Mouse (Mus musculus) thymus, postnatal 25 days (tissue): ENCODE results near the gene Hs3st5.
"Not testable (repeated sequence)": the region's sequence is repeated elsewhere in the genome, so short reads cannot be mapped to it uniquely, and the experiment has no call there.

ENCODE experiments used
- DNase-seq: peaks from one replicate; pipeline ENCODE4 v3.0.0; 2022

Hs3st5 gene

DNA sequence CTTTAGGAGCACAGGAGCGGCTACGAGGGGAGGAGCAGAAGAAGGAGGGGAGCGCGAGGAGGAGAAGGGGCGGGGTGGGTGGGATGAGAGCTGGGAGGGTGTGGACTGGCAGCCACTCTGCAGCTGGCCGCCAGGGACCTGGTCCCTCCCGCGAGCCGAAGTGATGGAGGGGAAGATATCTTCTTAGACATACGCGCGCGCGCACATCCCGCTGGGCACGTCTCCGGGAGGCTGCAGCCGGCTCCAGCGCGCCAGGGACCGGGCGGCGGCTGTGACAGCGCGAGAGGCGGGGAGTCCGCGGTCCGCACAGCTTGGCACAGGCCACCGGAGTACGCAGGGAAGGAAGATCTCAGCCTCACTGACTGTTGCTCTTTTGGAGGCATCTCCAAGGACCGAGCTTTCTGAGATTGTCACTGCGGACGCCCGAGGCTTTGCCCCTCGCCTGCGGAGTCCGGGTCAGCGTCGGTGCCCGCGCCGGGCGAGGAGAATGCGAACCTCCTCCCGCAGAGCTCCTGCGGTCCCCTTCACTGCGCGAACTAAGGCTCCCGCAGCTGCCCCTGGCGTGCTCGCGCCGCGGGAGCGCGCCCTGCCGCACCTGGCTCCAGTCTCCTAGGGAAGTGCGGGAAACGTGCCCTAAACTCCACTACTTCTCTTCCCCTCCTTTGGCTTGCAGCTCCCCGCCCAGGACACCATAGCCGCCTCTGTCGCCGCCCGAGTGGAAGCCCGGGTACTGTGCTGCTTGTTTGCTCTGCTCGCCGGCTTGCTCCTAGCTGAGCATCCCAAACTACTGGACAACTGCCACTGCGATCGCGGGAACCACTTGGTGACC, at the start of gene Hs3st5:
TSS of gene Hs3st5 (plus strand) at position 88 of the 829 bp plus-strand sequence.
- no peak for DNase-seq

DNA sequence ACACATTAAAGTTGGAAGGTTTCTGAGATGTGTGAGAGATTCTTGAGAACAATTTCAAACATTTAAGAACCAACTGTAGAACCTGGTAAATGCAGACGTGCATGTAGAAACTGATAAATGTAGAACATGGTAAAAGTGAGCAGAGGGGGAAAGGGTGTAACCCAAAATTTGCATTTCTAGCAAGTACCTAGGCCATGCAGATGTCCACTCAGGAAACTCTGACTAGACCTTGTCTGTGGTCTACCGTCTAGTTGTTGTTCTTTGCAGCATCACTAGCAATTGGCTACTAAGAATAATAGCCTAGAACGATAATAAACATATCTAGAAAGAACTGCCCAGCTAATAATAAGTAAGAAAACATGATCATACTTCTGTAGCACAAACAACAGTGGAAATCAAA, 38.0 kb upstream of the Hs3st5 start:
- DNase-seq: no peak

DNA sequence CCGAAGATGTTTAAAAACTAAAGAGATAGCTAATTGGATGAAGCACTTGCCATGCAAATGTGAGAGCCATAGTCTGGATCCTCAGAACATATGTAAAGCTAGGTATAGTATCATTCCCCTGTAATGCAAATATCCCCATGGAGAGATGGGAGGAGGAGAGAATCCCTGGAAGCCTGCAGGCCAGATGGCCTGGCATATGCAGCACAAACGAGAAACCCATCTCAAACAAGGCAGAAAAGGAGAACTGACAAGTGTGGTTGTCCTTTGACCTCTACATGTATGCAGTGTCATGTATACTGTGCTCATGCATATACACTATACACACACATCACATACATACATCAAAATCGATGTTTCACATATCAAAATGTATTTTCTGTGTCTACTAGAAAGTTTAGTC, 35.5 kb upstream of the Hs3st5 start:
- no peak for DNase-seq

DNA sequence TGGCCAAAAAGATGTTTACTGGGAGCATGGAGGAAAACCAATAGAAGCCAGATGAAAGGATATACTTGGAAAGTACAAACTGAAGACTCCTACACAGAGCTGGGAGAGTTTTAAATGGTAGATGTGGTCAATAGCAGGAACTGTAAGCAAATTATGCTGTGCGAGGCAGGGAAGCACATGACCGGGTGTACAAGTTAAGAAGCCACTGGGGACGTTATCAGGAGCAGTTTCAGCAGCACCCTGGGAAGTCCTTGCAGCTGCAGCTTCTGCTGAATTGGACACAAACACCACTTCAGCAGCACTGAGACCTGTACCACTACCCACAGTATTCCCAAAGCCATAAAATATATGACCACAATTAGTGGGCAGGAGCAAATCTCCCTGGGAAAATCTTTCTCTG, 31.8 kb upstream of the Hs3st5 start:
- no peak for DNase-seq

DNA sequence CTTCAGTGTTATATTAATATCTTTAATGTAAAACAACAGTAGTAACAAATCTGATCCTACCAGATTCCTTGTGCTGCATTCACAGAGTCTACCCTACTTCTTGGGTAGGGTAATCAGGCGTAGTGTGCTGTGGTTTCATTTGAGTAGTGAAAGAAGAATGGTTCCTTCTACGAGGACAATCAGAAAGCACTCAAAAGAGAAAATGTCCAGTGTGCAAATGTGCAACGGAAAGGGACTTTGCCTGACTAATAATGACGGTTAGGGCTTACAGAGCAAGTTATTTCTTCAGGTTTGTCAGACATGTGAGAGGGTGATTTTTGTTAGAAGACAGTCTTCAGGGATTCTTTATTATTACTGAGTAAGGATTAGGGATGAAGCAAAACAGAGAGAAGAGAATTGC, 29.1 kb upstream of the Hs3st5 start:
- no peak for DNase-seq

DNA sequence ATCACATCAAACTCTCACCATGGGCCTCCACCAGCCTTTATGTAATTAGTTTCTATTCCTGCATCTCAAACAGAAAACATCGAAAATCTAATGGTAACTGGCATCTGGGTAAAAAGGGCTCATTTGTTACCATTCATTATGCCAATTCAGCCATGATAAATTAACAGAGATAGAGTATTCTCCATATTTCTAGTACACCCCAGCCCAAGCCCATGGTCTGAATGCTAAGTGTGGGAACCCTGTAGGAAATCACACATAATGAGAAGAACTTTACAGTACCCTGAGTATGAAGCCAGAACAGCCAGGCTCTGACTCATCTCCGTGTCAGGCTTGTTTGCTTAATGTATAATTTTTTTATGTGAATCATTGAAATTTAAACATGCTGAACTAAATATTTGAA, 23.3 kb upstream of the Hs3st5 start:
- no peak for DNase-seq

DNA sequence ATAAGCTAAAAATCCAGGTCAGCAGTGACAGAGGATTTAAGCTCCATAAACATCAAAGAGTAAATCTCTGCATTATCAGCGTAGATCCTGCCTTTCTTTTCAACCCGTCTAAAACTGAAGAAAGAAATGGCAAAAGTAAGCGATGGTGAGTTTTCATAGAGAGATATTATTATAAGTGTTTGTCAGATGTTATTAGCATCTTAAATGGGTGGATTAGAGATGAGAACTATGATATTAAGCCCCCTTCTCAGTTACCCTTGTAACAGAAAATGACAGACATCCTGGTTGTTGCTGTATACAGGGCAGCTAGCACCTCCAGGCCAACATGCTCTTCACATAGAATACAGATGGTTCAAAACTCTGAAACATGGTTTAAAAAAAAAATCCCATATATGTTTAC, 22.6 kb upstream of the Hs3st5 start:
- no peak for DNase-seq

DNA sequence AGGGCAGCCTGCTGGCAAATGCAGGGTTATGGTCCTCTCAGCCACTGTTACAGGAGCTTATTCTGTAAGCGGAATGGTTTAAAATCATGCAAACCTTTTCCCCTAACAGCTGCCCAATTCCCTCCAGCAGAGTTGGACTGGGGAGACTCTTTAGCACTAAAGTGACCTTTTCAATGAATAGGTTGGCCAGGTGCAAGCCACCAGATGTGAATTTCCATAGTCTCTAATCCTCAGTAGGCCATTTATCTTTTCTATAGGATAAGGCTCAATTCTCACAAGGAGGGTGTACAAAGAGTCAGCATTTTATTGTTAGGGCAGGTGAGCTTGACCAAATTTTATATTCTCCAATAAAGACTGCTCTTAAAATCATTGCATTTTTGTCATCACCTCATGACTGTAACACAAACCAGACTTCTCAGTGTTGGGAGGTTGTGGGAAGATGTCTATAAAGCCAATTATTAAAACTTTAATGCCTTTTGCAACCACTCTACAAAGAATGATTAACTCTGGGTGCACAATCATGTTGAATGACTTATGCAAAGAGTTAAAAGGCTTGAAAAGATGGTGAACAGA, 21.8 kb upstream of the Hs3st5 start:
- no peak for DNase-seq

DNA sequence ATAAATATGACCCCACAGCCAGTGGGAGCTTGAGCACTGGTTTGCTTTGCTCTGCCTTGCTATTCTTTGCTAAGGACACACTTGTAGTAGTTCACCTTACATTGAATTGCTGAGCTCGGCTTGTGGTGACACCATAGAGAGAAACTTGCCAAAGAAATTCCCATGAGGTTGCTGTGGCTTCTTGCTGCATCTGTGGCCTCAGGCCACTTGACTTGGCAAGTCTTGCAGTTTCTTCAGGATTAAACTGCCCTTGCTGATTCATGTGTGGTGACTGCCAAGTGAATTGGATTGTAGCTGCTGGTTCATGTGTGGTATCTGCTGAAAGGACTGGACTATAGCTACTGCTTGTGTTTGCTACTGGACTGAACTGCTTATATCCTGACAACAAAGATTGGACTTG, 13.0 kb upstream of the Hs3st5 start:
- no peak for DNase-seq

DNA sequence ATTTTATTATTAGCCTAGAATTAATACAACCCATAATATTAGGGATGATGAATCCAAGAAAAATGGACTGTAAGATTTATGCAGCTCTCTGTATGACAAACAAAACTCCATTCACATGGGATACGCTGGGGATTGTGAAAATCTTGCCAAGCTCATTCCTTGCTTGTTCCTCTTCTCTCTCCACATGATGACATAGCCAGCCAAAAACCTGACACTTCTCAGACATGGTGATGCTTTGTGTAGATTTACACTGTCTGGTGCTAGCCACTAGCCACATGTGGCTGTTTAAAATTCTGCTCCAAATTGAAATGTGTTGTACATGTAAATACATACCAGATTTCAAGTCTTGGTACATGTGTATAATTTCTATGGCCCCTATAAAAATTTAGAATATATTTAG, 6.9 kb upstream of the Hs3st5 start:
- no peak for DNase-seq

DNA sequence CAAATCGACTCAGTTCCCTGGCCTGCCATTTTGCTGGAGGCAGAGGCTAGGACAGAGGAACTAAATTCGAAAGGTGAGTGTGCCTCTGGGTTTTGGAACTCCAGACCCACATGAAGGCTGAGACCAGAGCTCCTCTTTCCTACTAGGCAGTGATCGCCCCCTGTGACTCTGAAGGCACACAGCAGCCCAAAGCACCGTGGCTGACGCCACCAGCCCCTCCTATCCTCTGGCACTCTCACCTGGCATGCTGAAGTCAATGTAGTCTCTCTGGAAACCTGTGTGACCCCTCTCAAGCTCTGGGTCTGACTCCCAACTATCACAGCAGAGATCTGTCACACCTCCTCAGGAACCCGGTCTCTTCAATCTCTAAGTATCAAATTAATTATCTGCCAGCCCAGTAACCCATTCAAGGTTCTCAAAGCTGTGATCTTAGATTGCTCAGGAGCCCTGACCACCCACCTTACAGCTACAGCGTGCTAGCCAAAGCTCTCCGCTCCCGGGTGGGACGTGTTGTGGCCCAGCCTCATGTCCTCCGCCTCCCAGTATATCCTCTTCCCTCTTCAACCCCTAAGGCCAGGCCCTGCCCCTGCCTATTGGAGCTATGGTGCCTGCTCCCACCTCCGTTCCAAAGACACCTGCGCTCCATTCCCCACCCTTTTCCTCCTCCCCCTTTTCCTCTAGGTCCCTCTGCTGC, 434 bp upstream of the Hs3st5 start:
- no peak for DNase-seq

DNA sequence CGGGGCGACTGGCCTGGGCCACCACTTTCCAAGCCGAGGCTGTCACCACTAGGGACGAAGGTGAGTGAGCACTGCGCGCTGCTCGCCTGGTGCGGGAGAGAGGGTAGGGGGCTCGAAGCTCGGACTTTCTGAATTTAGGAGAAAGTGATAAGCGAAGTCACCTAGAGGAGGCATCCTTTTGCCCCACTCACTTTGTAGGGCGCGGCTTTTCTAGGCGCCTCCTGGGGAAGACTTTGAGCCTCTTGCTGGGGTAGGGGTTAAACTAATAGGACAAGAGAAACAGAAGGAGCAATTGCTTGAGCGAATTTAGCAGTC, 899 bp downstream of the Hs3st5 start:
- DNase-seq: no peak

DNA sequence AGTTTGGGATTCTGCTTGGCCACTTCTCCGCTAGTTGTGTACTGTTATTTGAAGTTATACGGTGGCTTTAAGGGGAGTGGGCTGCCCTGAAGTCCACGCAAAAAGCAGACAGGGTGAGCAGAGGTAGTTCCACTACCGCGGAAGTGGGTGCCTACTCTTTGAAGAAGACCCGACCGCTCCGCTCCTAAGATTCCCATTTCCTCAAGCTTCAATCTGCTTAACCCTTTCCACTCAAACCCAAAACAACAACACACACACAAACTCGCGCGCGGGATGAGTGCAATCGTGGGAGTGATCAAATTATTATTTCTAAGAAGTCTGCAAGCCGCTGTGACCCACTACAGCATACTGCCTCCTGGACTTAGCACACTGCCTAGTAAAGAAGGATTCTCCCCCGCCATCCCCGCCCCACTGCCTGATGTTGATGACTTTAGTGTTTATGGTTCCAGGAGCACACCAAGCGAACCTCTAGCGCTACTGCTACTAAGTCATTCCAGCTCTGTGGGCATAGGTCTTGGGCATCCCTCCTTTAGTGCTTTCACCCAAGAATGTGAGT, 1.5 kb downstream of the Hs3st5 start:
- no peak for DNase-seq

DNA sequence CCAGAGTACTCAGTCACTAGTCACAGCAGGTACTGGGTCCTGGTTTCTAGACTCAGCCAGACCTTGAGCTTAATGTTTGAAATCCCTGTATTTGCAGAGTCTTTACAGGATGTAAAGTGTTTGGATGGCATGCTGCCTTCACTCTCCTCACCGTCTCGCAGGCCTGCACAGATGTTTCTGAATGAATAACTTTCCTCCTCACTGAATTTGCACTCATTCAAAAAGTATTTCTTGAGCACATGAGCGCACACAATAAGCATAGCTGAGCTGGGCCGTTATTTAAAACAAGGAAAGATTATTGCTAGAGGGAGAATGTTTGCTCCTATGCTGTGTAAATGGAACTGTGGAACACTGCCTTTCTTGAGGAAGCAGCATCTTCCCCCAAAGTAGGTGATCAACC, 2.9 kb downstream of the Hs3st5 start:
- no peak for DNase-seq

DNA sequence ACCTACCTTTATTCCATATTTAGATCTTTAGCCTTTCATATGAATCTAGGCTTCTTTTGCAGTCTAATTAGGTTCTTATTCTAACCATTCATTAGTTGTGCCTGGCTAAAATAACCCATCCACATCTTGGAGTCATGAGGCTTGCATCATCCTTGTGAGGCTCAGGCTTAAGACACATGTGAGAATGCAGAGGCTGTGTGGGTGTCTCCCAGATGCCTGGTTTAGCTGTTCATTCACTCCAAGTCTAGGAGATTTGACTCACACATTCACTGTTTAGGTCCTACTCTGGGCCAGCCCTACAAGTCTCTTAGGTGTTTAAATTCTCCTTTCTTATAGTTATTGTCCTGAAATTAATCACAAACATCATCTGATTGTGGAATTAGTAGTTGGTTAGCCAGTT, 17.3 kb downstream of the Hs3st5 start:
- no peak for DNase-seq

DNA sequence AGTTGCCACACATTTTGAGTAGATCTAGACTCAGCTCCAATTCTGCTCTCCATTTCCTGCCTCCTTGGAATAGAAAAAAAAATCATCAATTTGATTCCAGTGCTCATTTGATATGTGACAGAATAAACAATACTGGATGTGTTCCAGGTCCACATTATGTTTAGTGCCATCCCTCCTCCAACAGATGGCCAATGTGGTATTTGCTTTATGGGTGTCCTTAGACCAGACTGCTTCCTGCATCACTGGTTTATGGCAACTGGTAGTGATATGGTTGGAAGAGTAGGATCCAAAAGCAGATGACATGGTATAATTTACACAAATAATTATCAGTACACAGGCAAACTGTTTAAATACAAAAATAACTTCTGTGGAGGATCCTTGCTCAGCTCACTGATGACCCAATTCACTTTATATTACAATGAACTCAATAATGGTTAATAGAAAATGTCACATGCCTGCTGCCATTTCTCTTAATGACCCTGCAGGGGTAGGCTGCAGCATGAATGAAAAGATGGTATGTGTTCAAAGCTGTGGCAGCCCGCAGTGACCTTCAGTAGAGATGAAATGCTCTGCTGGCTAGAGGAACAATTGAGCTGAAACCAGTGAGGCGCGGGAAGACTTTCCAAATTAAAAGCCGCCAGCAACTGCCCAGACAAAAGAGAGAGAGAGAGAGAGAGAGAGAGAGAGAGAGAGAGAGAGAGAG, 27.2 kb downstream of the Hs3st5 start:
- DNase-seq: no peak

DNA sequence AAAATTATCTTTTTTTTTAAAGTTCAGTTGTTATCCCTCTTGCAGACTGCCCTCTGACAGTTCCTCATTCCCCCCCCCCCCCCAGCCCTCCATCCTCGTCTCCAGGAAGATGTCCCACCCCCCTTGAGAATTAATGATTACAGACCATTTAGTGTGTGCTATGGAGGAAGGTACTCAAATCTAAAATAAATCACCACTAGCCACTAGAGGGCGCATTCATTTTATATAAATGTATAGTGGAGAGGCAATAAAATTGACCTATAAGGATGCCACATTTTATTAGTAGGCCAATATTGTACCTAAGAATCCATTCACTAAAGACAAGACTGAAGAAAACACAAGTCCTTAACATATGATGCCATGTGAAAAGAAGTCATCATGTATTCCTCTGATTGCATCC, 40.0 kb downstream of the Hs3st5 start:
- no peak for DNase-seq

DNA sequence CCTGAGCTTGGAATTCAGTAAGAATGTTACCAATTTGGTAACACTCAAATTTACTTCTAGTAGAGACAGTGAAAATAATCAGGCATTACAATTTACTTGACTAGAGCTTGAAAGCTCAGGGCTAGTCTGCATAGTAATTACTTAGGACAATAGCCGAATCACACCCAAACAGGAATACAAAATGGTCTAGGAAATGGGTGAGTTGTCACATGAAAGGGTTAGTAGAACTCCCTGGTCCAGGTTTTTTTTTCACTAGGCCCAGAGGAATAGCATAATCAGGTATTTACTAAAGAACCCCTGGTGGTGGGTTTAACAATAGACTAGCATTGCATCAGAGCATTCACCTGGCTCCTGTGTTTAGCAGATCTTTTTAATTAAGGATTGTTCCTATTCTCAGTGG, 41.1 kb downstream of the Hs3st5 start:
- not testable (repeated sequence) for DNase-seq

DNA sequence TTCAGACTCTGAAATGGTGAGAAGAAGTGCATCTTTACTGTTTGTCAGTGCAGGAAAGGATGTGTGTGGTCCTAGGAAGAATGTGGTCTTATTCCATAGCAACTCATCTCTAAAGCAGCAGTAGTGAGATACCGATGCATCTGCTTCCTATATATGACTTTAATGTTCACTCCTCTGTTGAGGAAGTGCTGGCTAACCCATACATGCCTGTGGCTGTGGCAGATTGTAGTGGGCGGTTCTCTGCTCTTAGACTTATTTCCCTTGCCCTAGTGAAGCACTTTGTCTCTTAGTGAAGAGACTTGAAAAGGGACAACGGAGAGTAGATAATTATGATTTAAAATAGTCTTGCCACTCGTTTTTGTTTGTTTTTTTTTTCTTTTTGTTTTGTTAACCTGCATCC, 47.4 kb downstream of the Hs3st5 start:
- DNase-seq: no peak

DNA sequence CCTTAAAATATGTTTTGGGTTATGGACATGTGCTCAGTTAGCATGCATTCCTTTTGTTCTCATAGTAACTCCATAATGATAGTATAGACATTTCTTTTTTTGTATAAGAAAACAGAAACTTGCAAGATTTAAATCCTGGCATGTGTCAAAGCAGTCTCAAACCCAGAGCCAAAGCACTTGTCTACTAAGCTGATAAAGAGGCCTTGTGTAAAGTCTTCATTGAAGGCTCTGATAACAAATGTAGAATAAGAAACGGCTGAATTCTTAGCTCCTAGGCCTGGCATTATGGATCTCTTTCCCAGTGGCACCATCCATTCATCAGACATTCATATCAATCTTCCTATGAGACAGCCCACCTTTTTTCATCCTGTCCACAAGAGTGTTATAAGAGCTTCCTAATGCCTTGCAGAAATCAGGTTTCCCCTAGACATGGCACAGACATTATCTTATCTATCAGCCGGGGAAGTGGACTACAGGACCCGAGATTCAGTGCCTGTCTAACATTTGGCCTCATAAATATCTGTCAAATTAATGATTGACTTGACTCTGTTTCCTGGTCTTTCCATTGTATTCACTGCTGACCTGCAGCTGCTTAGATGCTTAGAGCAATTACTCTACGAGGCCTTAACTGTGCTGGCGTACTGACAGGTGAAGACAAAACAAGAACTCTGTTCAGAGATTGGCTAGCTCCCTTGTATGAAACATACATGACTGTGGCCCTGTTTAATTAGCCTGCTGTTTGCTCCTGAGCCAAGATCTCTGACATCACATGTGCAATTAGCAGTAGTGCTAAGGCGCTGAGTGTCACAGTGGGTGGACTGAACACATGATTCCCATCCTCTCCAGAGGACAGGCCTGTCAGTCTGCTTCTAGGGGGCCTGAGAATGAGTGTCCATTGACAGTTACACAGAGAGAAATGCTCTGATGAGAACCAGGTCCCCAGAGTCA, 48.6 kb downstream of the Hs3st5 start:
- DNase-seq: no peak

DNA sequence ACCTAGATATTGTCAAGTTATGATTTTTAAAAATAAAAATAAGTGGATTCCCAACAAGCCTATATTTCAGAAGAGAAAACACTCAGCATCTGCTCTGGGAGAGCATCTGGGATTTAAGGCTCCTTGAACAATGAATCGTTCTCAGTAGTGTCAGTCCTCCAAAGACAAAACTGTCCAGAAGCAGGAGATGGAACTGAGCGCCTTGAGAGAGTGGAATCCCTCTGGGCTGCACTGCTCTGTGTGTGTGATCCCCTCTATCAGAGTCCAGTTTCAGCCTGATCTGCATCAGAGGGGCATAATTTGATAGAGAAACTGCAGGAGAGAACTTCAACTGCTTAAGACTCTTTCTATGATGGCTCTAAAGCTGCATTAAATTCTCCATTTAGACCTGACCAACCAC, 49.5 kb downstream of the Hs3st5 start:
- DNase-seq: no peak

DNA sequence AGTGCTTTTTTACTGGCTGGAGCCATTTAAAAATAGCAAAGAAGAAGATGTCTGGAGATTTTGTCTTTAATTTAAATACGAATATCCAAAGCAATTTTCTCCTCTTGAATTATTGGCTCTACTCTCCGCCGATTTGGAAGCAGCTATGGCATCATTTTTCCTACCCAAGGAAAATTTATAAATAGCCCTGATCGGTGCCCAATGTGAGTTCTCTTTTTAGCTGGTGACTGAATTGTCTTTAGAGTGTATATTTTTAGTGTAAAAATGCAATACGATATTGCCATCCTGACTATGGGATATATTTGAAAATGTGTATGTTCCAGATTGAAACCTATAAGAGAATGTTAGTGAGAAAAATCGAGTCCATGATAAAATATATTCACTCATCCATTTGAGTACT, 51.1 kb downstream of the Hs3st5 start:
- no peak for DNase-seq
